Mouse (Mus musculus) brown adipose tissue, adult 24 weeks (tissue): ENCODE data around the gene Kdm7a. TPM values are rescaled to one million over a fixed set of nuclear protein-coding genes. Genes with fewer than 3 reads are reported as not detected.

Experiments
- H3K27ac ChIP-seq: fragments of 200-500 bp; replicated peaks from 2 replicates; pipeline ENCODE4 v1.5.1; 2012; ENCODE audit warnings: low read depth, mild to moderate bottlenecking, low read length
- H3K4me1 ChIP-seq: fragments of 200-500 bp; 2 replicates; pipeline ENCODE4 v1.6.1; 2012; ENCODE audit warnings: low read length, mixed read lengths; ENCODE audit not compliant: control insufficient read depth, insufficient read depth, insufficient read length
- H3K4me3 ChIP-seq: fragments of 200-500 bp; 2 replicates; pipeline ENCODE4 v1.5.1; 2012; ENCODE audit warnings: low read depth, mild to moderate bottlenecking, low read length, moderate library complexity; ENCODE audit not compliant: insufficient read depth
- polyA plus RNA-seq: library from polyadenylated mRNA; stranded (reverse); fragments of >200 nt; gene quantifications from 2 replicates; pipeline ENCODE4 v1.2.4, GENCODE M21; 2012; ENCODE audit not compliant: missing spikeins, insufficient read depth, insufficient read length

Kdm7a gene
- polyA plus RNA-seq, 1 experiment: 12.2 TPM

GRCm38 (mm10) chr6:39164891-39165290 is 41.7 kb downstream of the Kdm7a start:
- Histone ChIP-seq H3K27ac (no peak overlapping the region), H3K4me1 (no peaks in the 10 kb centered on the region; the same call in 1 of the 2 replicates)

DNA sequence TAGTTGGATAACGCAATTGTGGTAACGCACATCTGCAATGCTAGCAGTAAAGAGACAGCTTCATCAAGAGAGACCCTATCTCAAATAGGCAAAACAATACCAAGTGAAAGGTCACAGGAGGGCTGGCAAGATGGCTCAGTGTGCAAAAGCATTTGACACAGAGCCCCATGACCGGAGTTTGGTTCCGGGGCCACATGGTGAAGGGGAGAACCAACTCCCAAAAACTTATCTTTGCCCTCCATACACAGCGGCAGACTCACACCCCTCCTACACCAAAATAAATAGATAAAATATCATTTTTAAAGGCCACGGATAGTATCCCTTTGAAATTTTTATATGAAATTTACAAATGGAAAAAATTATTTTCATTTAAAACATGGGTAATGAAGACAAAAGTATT is 44.6 kb downstream of the Kdm7a start:
- no peak overlapping the region for H3K27ac ChIP-seq
- H3K4me1 ChIP-seq: no peaks in the 10 kb centered on the region
- no peak overlapping the region for H3K4me3 ChIP-seq

More at GRCm38 (mm10) chr6:39164891-39165290, 41.7 kb downstream of the Kdm7a start:
- no peak overlapping the region for H3K4me3 ChIP-seq

DNA sequence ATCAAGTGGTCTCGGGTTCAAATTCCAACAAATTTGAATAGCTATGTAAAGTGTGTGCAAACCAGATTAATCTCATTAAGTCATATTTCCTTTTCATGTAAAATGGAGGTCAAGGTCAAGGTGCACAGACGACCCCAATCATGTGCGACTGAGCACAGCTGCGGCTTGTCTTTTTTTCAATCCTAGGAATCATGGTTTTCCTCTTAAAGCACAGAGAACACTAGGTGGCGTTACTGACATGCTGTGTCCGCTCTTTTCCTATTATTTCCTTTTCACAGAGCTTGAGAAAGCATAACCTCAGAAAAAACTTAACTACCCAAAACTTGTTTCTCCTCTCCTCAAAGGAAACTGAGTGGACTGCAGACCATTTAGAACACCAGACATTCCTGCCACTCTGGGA is 60.5 kb downstream of the Kdm7a start:
- Histone ChIP-seq H3K27ac (no peak overlapping the region), H3K4me3 (no peak overlapping the region), H3K4me1 (no peaks in the 10 kb centered on the region)

GRCm38 (mm10) chr6:39132556-39132955 is 74.0 kb downstream of the Kdm7a start:
- no peaks in the 10 kb centered on the region for H3K4me1 ChIP-seq
- no peak overlapping the region for H3K4me3 ChIP-seq
- no peak overlapping the region for H3K27ac ChIP-seq

- Histone ChIP-seq H3K4me3 (no peak overlapping the region), H3K4me1 (no peaks in the 10 kb centered on the region)
Observed at GRCm38 (mm10) chr6:39131480-39131879, 75.1 kb downstream of the Kdm7a start.

DNA sequence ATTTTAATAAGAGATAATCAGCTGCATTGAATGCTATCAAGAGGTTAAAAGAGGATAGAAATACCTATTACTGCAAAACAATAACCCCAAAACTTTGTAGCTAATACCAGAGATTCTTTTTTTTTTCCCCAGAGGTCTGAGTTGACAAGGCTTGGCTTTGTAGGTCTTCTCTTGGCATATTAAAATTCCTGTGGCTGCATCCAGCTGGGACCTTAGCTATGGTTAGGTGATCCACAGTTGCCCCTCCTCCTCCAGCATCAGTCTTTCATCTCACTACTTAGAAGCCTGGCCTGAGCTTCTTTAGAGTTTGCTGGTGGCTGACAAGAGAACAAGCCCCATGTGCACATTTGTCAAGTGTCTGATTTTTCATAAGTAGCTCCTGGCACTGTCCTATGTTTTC is 81.9 kb downstream of the Kdm7a start:
- Histone ChIP-seq H3K27ac (no peak overlapping the region), H3K4me3 (no peak overlapping the region), H3K4me1 (peaks cover 6% of the 10 kb centered on the region; the same call in 1 of the 2 replicates)

More at GRCm38 (mm10) chr6:39131480-39131879, 75.1 kb downstream of the Kdm7a start:
- H3K27ac ChIP-seq: no peak overlapping the region

- peaks cover 8% of the 10 kb centered on the region; the same call in 1 of the 2 replicates for H3K4me1 ChIP-seq
- no peak overlapping the region for H3K27ac ChIP-seq
- no peak overlapping the region for H3K4me3 ChIP-seq
Observed at GRCm38 (mm10) chr6:39120685-39121084, 85.9 kb downstream of the Kdm7a start.

DNA sequence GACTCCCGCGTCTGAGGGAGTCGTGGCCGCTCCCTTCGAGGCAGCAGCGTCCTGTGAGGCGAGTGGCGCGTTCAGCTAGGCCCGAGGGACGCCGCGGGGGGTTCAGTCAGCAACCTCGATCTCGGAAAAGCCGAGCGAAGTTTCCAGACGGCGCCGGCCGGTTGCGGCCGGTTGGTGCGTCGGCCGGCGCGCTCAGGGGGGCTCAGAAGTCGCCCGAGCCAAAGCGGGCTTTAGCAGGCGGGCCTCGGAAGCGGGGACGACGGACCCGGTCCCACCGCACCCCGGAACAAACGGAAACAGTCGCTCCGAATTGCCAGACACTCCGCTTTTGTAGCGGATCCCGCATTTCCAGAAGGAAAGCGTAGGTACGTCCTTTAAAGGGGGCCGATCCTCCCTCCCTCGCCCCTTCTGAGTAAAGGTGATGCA is 88.1 kb downstream of the Kdm7a start:
- Histone ChIP-seq H3K4me3 (peak overlapping the region; percentile 86), H3K4me1 (peaks cover 8% of the 10 kb centered on the region; the same call in 1 of the 2 replicates), H3K27ac (peak overlapping the region; percentile 63)

GRCm38 (mm10) chr6:39117584-39118455 is 88.8 kb downstream of the Kdm7a start, which contains the start of gene Parp12:
Gene Parp12 (minus strand): TSS chr6:39118349.
- Histone ChIP-seq H3K4me1 (peaks cover 8% of the 10 kb centered on the region; the same call in 1 of the 2 replicates), H3K27ac (peak within 1 kb of the TSS; percentile 74), H3K4me3 (peak within 1 kb of the TSS; percentile 86)

DNA sequence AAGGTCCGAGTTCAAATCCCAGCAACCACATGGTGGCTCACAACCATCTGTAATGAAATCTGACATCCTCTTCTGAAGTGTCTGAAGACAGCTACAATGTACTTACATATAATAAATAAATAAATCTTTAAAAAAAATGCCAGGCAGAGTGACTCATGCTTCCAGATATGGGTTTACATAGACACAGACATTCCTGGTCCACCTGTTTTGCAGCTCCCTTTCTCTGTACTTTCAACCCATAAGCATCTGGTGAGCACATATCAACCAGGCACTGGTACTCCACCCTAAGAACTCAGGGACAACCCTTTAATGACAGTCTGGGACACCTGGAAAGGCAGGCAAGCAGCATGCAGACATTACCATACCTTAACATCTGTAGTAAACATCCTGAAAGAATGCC is 91.2 kb downstream of the Kdm7a start:
- H3K27ac ChIP-seq: no peak overlapping the region
- no peak overlapping the region for H3K4me3 ChIP-seq
- peaks cover 7% of the 10 kb centered on the region; the same call in 1 of the 2 replicates for H3K4me1 ChIP-seq

GRCm38 (mm10) chr6:39113141-39113540 is 93.4 kb downstream of the Kdm7a start:
- Histone ChIP-seq H3K4me3 (no peak overlapping the region), H3K27ac (no peak overlapping the region), H3K4me1 (no peaks in the 10 kb centered on the region; the same call in 1 of the 2 replicates)

DNA sequence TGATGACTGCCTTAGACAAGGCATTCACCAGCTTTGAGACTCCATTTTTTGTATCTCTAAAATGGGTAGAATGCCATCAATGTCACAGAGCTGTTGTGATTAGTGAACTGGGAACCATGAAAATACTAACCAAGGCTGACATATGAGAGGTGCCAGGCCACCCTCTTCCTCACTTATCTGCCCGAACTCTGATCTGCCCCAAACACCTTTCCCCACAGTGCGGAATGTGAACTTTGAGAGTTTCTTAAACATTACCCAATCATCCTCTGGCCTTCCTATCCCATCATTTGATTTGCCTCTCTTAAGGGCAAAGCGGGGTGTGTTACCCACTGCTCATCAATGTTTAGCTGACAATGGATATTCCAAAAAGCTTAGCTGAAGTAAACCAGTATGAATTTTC is 93.9 kb downstream of the Kdm7a start:
- H3K4me1 ChIP-seq: no peaks in the 10 kb centered on the region; the same call in 1 of the 2 replicates
- H3K4me3 ChIP-seq: no peak overlapping the region
- no peak overlapping the region for H3K27ac ChIP-seq

GRCm38 (mm10) chr6:39106812-39107211 is 99.8 kb downstream of the Kdm7a start:
- H3K4me3 ChIP-seq: no peak overlapping the region
- H3K27ac ChIP-seq: no peak overlapping the region
- H3K4me1 ChIP-seq: no peaks in the 10 kb centered on the region

DNA sequence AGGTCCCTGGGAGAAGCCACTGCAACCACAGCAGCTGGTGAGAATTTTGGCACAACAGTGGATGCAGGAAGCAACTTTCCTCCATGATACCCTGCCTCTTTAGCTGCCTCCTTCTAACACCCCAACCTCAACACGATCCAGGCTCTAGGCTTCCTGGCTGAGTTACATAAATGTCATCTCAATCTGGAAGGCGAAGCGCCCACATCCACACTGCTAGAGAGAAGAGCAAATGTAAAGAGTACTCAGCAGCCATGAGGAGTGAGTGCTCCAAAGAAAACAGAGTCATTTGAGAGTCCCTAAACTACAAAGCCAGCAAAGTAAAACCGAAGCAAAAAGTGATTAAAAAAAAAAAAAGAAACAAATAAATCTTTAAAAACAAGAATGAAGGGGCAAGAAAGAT is 102.0 kb downstream of the Kdm7a start:
- no peak overlapping the region for H3K4me3 ChIP-seq
- no peak overlapping the region for H3K27ac ChIP-seq
- H3K4me1 ChIP-seq: no peaks in the 10 kb centered on the region
